In the genomic region with DNA sequence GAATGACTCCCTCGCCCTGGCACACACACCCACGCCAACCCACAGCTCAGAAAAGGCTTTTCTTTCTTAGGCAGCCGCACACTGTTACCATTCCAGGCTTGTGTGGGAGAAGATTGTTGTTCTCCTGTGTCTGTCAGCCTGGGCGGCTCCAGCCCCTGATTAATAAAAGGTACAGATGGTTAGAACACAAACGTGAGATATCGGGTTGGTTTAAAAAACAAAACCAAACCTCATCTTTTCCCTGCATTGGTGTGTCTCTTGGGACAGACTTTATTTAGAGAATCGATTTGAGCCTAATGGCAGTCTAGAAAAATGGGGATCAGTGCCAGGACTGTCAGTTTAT, we compare ENCODE assay signal across 8 mouse cellular contexts. TPM values are rescaled to one million over a fixed set of nuclear protein-coding genes. Genes with fewer than 3 reads are reported as not detected.
DNase-seq lines count a peak whose midpoint lies in the region; ATAC-seq and TF ChIP-seq lines count a peak whose summit lies in the region.

No protein-coding gene starts in this region.

- peak overlapping the region; percentile 88 for H3K4me2 ChIP-seq in heart, embryonic 15.5 days
- peak overlapping the region; percentile 78 for H3K4me2 ChIP-seq in lung, embryonic 14.5 days

- H3K4me1 ChIP-seq in lung, adult 2 months (ENCODE audit: control insufficient read depth, insufficient read depth, low read length): peaks cover 6% of the 10 kb centered on the region; the same call in 1 of the 2 replicates
- peaks cover 1% of the 10 kb centered on the region; the same call in 1 of the 2 replicates for H3K4me1 ChIP-seq in cortical plate, adult 2 months (ENCODE audit: control insufficient read depth, insufficient read depth, low read length)
- H3K4me1 ChIP-seq in heart, embryonic 15.5 days (replicated peaks): peaks cover 7% of the 10 kb centered on the region
- H3K4me1 ChIP-seq in lung, embryonic 14.5 days (ENCODE audit: insufficient read depth): no peaks in the 10 kb centered on the region

- H3K27me3 ChIP-seq in heart, embryonic 15.5 days: no peaks in the 10 kb centered on the region
- H3K27me3 ChIP-seq in lung, embryonic 14.5 days (ENCODE audit: insufficient read depth, low read length): no peaks in the 10 kb centered on the region

- ATAC-seq in heart, embryonic 15.5 days (replicated peaks; ENCODE audit: insufficient number of reproducible peaks, insufficient read depth, low FRiP score, low read depth): no peak
- ATAC-seq in lung, embryonic 14.5 days (ENCODE audit: insufficient read depth): no peak

- TF ChIP-seq CTCF in lung, adult 2 months (IDR thresholded peaks at IDR 0.05; ENCODE audit: insufficient read depth, low read length): no peak
- TF ChIP-seq CTCF in cortical plate, adult 2 months (IDR thresholded peaks at IDR 0.05; ENCODE audit: extremely low read depth, insufficient read depth, low read length): no peak
- no peak for TF ChIP-seq CTCF in lung, embryonic 14.5 days (IDR thresholded peaks at IDR 0.05; ENCODE audit: low read depth)

- no peak for TF ChIP-seq POLR2A in lung, adult 2 months (IDR thresholded peaks at IDR 0.05; ENCODE audit: borderline replicate concordance, extremely low read depth, low read depth, low read length)
- 0 out of 2 replicates have a peak, but pooled peaks have one; percentile 11 for TF ChIP-seq POLR2A in cortical plate, adult 2 months (IDR thresholded peaks at IDR 0.05; ENCODE audit: extremely low read depth, insufficient read depth, low read length)

- H3K9me3 ChIP-seq in heart, embryonic 15.5 days (replicated peaks): no peaks in the 10 kb centered on the region
- no peaks in the 10 kb centered on the region for H3K9me3 ChIP-seq in lung, embryonic 14.5 days (ENCODE audit: low read depth, low read length)

- WGBS in lung, adult 2 months: 5% methylated on average over 7 of the region's 7 CpGs
- 8% methylated on average over 7 of the region's 7 CpGs for WGBS in heart, embryonic 15.5 days
- WGBS in lung, embryonic 14.5 days: 3% methylated on average over 7 of the region's 7 CpGs

- peak; percentile 9 for DNase-seq in lung, adult 2 months
- DNase-seq in lung, postnatal 25 days (ENCODE audit: low spot score): no peak
- DNase-seq in layer of hippocampus, postnatal 10 days (ENCODE audit: low spot score in 2 of 2): peak; percentile 40 to 48
- DNase-seq in lung, embryonic 14.5 days: peak; percentile 37
- DNase-seq in right cerebral cortex, postnatal 14 days: peak; percentile 42
- DNase-seq in gastrocnemius, adult 8-10 months (ENCODE audit: low spot score in 2 of 2): no peak

- H3K9ac ChIP-seq in heart, embryonic 15.5 days: peak overlapping the region; percentile 73
- peak overlapping the region; percentile 70 for H3K9ac ChIP-seq in lung, embryonic 14.5 days

- H3K4me3 ChIP-seq in lung, adult 2 months (replicated peaks; ENCODE audit: extremely low read depth, low read depth, low read length): no peak overlapping the region
- peak overlapping the region; percentile 85 for H3K4me3 ChIP-seq in cortical plate, adult 2 months (ENCODE audit: insufficient read depth, low read length)
- H3K4me3 ChIP-seq in heart, embryonic 15.5 days: peak overlapping the region; percentile 95
- peak overlapping the region; percentile 92 for H3K4me3 ChIP-seq in lung, embryonic 14.5 days (ENCODE audit: low read depth, low read length)

- H3K36me3 ChIP-seq in heart, embryonic 15.5 days: no peaks in the 10 kb centered on the region
- H3K36me3 ChIP-seq in lung, embryonic 14.5 days (ENCODE audit: insufficient read depth): no peaks in the 10 kb centered on the region

- H3K27ac ChIP-seq in cortical plate, adult 2 months (ENCODE audit: insufficient read depth, low read length): no peak overlapping the region
- peak overlapping the region; percentile 70; the same call in 1 of the 2 replicates for H3K27ac ChIP-seq in heart, embryonic 15.5 days
- H3K27ac ChIP-seq in lung, embryonic 14.5 days (ENCODE audit: low read depth): peak overlapping the region; percentile 60; the same call in 1 of the 2 replicates

RNA-seq across cellular contexts. Expression of a gene that starts 0.9 kb away (rescaled TPM):
- 2.8 and 7.2 TPM in 2 replicates for polyA plus RNA-seq in lung, adult 2 months (2012; rRNA removed)
- polyA plus RNA-seq in cortical plate, adult 2 months (2012; rRNA removed): 27.8 and 29.3 TPM in 2 replicates
- 4.1 and 5.6 TPM in 2 replicates for polyA plus RNA-seq in heart, embryonic 15.5 days (2015; fragmentation: Nextera tagmentation; extraction: Ambion mirVana)
- 10 to 100 TPM; 57.7 to 63.9 TPM for total RNA-seq in layer of hippocampus, postnatal 10 days (2021)
- 11.7 and 12.6 TPM in 2 replicates for polyA plus RNA-seq in lung, embryonic 14.5 days (2014; fragmentation: Nextera tagmentation; extraction: Ambion mirVana)
- 10 to 100 TPM; 46.0 to 65.1 (median 49.5) TPM for total RNA-seq in gastrocnemius, adult 8-10 months (2022)

Comparison
In these comparisons a context has a peak if more than half of its experiments do, and no peak if none do; other contexts are left out.
1. DNase-seq: peak in lung, adult 2 months (single experiment), layer of hippocampus, postnatal 10 days (2 of 2), lung, embryonic 14.5 days (single experiment) and right cerebral cortex, postnatal 14 days (single experiment); none in lung, postnatal 25 days (single experiment) and gastrocnemius, adult 8-10 months (0 of 2).